Mouse (Mus musculus): Measurements from ENCODE around the gene Olfr1129. TPM values are rescaled to one million over a fixed set of nuclear protein-coding genes. Genes with fewer than 3 reads are reported as not detected.
"Not testable (repeated sequence)": the region's sequence is repeated elsewhere in the genome, so short reads cannot be mapped to it uniquely, and the experiment has no call there.

The Olfr1129 gene
- total RNA-seq (2021): not detected
- long read RNA-seq, experiment 1: 0 reads
- long read RNA-seq, experiment 2: 0 reads

GRCm38 (mm10) chr2:87573602-87574001 lies at the start of gene Olfr1129:
Gene Olfr1129 (plus strand): TSS chr2:87573902.
- not testable (repeated sequence) for DNase-seq (ENCODE audit: low spot score in 2 of 2); H3K27ac ChIP-seq; H3K4me3 ChIP-seq

GRCm38 (mm10) chr2:87525899-87526616 lies 47.6 kb upstream of the Olfr1129 start:
- not testable (repeated sequence) for DNase-seq (ENCODE audit: low spot score in 2 of 2); H3K27ac ChIP-seq
- H3K4me3 ChIP-seq: peak overlapping the region; percentile 22

GRCm38 (mm10) chr2:87531496-87531895 lies 42.2 kb upstream of the Olfr1129 start, which contains the start of gene Olfr153:
Gene Olfr153 (plus strand): TSS chr2:87531796.
- Histone ChIP-seq H3K27ac (no peak within 1 kb of the TSS), H3K4me3 (no peak within 1 kb of the TSS)
- no peak for TF ChIP-seq CTCF (conservative IDR thresholded peaks at IDR 0.05)
- DNase-seq (ENCODE audit: low spot score in 2 of 2): no peak

- no peak for DNase-seq (ENCODE audit: low spot score in 2 of 2)
- Histone ChIP-seq H3K4me3 (no peak overlapping the region), H3K27ac (no peak overlapping the region)
- TF ChIP-seq CTCF (conservative IDR thresholded peaks at IDR 0.05): no peak
Observed at GRCm38 (mm10) chr2:87534826-87535225, 38.9 kb upstream of the Olfr1129 start.

- no peak for TF ChIP-seq CTCF (conservative IDR thresholded peaks at IDR 0.05)
- no peak for DNase-seq (ENCODE audit: low spot score in 2 of 2)
- Histone ChIP-seq H3K27ac (no peak within 1 kb of the TSS), H3K4me3 (no peak within 1 kb of the TSS)
Observed at GRCm38 (mm10) chr2:87545442-87545841, 28.3 kb upstream of the Olfr1129 start, which contains the start of gene Olfr1128. Gene Olfr1128 (minus strand): TSS chr2:87545542.

- not testable (repeated sequence) for H3K27ac ChIP-seq; H3K4me3 ChIP-seq; DNase-seq (ENCODE audit: low spot score in 2 of 2)
Observed at GRCm38 (mm10) chr2:87605912-87606311, 32.2 kb downstream of the Olfr1129 start, which contains the start of gene Olfr1130. Gene Olfr1130 (plus strand): TSS chr2:87606212.

- DNase-seq (ENCODE audit: low spot score in 2 of 2): no peak
- no peak within 1 kb of the TSS for H3K4me3 ChIP-seq
- no peak for TF ChIP-seq CTCF (conservative IDR thresholded peaks at IDR 0.05)
- H3K27ac ChIP-seq: no peak within 1 kb of the TSS
Observed at GRCm38 (mm10) chr2:87626804-87627203, 53.1 kb downstream of the Olfr1129 start, which contains the start of gene Olfr1131. Gene Olfr1131 (plus strand): TSS chr2:87627104.

Other genes starting within 250 kb of the Olfr1129 start
- gene Olfr1120, start 219.1 kb upstream of the Olfr1129 start, total RNA-seq (2021): not detected
- not detected for gene Olfr1121, start 204.0 kb upstream of the Olfr1129 start, total RNA-seq (2021)
- gene Olfr1122, start 188.1 kb upstream of the Olfr1129 start, total RNA-seq (2021): under 1 TPM in 1 of 2 experiments, not detected in 1; 0.08 TPM
- gene Olfr1123, start 157.3 kb upstream of the Olfr1129 start, total RNA-seq (2021): not detected
- not detected for gene Olfr1124, start 143.6 kb upstream of the Olfr1129 start, total RNA-seq (2021)
- not detected for gene Olfr1126, start 119.9 kb upstream of the Olfr1129 start, total RNA-seq (2021)
- gene Pramel7, start 76.8 kb upstream of the Olfr1129 start, total RNA-seq (2021): not detected
- gene Pramel6, start 67.3 kb upstream of the Olfr1129 start, total RNA-seq (2021): not detected
- gene Olfr153, start 42.1 kb upstream of the Olfr1129 start, total RNA-seq (2021): under 1 TPM in 1 of 2 experiments, not detected in 1; 0.28 TPM
- not detected for gene Olfr1128, start 28.4 kb upstream of the Olfr1129 start, total RNA-seq (2021)
- not detected for gene Olfr1130, start 32.3 kb downstream of the Olfr1129 start, total RNA-seq (2021)
- gene Olfr1131, start 53.2 kb downstream of the Olfr1129 start, total RNA-seq (2021): not detected
- gene Olfr1132, start 63.6 kb downstream of the Olfr1129 start, total RNA-seq (2021): not detected
- gene Olfr1133, start 73.5 kb downstream of the Olfr1129 start, total RNA-seq (2021): not detected
- not detected for gene Olfr1134, start 84.6 kb downstream of the Olfr1129 start, total RNA-seq (2021)
- not detected for gene Olfr1135, start 99.8 kb downstream of the Olfr1129 start, total RNA-seq (2021)
- gene Olfr1136, start 120.0 kb downstream of the Olfr1129 start, total RNA-seq (2021): not detected
- gene Olfr1137, start 139.3 kb downstream of the Olfr1129 start, total RNA-seq (2021): not detected
- gene Olfr1138, start 166.1 kb downstream of the Olfr1129 start, total RNA-seq (2021): not detected
- gene Olfr1140, start 169.8 kb downstream of the Olfr1129 start, total RNA-seq (2021): not detected
- gene Olfr1141, start 180.1 kb downstream of the Olfr1129 start, total RNA-seq (2021): not detected
- not detected for gene Olfr152, start 205.6 kb downstream of the Olfr1129 start, total RNA-seq (2021)
- gene Olfr1143, start 226.7 kb downstream of the Olfr1129 start, total RNA-seq (2021): not detected
- not detected for gene Olfr1145, start 235.9 kb downstream of the Olfr1129 start, total RNA-seq (2021)

Data from layer of hippocampus, adult 2 months (tissue).